Mouse (Mus musculus) adrenal gland, adult (tissue): ENCODE results near the gene Slc13a4.
A peak's percentile ranks its signal among the peaks of the same experiment; 100 is the strongest.

ENCODE experiments used
- DNase-seq, 2 experiments: peaks; one replicate each; pipeline ENCODE4 v3.0.0; 2022 to 2023; ENCODE audit warnings: low spot score in 1 of 2; ENCODE audit not compliant: inconsistent age in 2 of 2

Gene Slc13a4

DNA sequence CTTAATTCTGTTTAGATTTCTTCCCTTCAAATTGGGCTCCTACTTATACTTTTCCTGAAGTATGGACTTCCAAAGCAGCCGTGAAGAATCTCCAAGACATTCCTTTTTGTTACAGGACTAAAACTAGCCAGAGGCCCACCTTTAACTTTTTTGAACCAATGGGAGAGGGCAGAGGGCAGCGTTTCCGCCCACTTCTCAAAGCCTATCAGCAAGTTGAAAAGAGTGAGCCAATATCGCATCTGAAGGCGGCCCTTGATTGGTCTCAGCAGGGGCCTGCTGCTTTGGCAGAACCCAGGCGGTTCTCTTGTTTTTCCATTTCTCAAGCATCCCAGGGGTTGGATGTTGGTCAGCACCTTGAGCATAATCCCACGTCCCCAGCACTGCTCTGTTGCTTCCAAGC lies at the start of gene Slc13a4:
Slc13a4 (minus strand) TSS at position 95 of the 400 bp plus-strand sequence.
- DNase-seq, result no peak

DNA sequence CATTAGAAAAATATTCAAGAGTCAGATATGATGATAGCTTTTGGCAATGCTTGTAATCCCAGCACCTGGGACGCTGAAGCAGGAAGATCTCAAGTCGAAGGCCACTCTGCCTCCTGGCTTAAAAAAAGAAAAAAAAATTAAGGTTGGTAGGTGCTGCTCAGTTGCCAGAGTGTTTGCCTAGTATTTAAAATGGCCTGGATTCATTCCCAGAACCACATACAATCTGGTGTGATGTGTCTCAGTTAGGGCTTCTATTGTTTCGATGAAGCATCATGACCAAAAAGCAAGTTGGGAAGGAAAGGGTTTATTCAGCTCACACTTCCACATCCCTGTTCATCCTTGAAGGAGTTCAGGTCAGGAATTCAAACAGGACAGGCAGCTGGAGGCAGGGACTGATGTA lies 47.4 kb upstream of the Slc13a4 start:
- no peak for DNase-seq

DNA sequence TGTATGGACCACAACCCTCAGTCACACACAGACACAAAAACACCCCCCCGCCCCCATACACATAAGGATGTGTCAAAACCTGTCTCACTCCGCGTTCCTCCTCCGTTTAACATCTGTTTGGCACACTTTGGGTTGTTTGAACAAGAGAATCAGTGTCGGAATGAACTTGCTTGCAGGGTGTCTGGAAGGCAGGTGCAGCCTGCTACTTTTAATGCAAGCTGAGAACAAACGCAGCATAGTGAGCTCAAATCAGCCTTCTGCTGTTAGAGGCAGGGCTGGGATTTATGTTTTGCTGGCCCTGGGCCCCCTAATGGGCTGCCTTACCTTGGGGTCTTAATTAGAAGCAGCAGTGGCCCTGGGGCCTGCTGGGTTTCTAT lies 46.7 kb upstream of the Slc13a4 start:
- no peak for DNase-seq

DNA sequence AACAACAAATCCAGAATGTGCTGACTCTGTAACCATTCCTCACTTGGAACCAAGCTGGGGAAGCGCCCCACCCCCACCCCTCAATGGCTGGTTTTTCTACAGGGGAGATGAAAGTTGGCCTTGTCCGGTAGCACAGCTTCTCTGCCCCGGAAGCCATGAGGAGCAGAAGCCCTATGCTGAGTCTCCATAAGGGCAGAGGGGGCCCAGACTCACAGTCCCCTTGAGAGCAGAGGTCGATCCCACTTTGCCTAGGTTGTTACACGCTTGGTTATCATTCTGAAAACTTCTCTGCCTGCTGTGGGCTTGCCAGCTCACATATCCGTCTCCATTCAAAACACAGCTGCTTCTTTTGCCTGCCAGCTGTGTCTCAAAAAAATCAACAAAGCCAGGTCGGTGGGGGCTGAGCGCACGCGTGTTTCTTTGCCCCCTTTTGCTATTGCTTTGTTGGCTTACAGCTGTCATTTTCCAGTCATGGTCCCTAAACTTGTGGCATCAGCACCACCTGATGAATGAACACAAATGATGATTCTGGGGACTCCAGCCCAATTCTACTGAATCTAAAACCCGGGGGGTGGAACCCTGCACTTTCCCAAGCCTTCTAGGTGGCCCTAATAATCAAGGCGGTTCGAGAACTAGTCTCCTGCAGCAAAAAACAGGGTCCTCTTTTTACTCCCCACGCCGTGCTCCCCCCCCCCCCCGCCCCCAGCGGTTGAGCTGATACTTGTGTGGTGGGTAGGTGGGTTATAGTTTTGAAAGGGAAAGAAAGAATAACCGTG lies 46.1 kb upstream of the Slc13a4 start:
- no peak for DNase-seq

DNA sequence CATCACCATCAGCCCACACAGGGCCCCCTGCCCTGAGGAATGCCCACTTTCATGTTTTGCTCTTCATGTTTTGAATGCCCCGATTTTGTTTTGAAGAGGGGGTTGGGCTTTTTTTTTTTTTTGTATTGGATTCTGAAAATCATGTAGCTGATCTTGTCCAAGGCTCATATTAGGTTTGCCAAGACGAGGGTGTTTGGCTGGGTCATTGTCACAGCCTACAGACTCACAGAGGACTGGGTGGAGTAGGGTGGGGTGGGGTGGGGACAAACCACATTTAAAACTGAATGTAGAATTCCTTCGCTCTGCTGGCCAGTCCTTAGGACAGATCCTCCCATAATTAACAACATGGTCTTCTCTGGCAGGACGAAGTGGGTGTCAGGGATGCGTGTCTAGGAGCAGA lies 45.5 kb upstream of the Slc13a4 start:
- DNase-seq, result no peak

DNA sequence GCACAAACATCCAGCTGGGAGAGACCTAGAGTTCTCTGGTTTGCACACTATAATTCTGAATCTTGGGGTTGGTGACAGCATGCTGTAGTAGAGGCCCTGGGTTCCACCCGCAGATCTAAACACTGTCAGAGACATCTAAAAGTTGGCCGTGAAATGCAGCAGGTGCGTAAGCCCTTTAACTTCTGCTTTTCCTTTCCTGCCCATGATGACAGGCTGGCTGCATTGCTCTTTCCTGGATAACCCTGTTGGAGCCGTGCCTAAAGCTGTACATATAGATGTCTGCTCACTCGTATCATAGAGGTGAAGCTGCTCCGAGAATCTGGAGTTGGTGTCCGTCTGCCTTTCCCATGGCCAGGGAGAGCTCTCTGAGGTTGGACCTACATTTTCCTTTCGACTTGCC lies 44.9 kb upstream of the Slc13a4 start:
- no peak for DNase-seq

DNA sequence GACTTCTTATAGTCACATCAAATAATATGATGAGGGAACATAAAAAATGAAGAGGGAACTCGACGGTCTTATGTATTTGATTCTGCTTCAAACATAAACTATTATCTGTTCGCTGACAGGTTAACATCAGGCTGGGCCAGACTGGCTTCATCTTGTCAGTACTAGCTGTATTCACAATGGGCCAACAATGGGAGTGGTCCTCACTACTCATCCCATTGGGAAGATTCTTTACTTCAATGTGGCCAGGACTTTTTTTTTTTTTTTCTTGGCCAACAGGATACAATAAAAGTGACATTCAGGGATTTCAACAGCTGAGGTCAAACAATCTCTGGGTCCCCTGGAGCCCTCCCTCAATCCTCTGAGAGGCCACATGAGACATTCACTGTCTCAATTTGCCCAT lies 43.9 kb upstream of the Slc13a4 start:
- no peak for DNase-seq

DNA sequence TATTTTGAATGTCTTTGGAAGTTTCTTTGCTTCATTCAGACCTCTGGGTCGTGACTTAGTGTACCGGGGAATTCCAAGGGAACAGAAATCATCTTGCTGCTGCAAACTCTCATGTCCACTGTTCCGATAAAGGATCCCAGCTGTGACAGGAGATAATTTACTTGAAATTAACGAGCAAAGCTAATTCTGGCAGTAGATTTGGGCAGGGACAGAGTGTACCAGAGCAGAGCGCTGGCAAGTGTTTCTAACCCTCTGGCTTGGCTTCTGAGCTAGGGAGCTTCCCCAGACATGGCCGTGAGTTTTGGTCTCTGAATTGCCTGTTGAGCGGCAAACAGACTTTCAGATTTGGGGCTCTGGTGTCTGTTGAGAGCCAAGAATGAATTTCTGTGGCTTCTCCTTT lies 41.9 kb upstream of the Slc13a4 start:
- DNase-seq, result peak; percentile 38 to 52

DNA sequence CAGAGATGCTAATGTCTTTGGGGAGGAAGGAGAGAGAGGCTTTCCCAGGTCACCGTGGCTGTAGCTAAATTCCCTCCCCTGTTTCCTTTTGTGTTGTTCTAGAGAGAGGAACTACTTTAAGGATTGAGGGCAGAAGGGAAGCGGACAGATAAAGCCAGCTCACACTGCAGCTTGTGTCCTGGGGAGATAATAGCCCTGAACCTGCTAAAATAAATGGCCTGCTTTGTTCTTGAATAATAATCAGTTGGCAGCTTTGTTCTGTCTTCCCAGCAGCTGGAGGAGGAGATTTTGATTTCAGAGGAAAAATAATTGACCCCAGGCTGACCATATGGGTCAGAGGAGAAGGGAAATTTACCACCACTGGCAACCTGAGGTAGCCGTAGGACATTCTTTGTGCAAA lies 30.7 kb upstream of the Slc13a4 start:
- no peak for DNase-seq

DNA sequence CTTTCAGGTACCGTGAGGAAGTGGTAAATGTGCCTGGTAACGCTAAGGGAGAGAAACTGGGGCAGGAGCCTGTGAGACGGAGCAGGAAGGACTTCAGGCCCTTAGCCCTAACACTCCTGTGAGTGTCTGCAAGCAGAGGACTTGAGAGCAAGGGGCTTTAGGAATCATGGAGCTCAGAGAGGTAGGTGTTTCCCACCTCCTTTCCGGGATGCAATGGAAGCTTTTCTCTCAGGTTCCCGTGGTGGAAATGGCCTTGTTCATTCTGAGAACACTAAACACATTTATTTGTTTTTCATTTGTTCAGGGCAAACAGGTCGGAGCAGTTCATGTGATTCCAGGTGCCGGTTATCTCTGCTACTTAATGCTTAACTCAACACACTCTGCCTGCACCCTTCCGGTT lies 29.9 kb upstream of the Slc13a4 start:
- DNase-seq, result no peak

DNA sequence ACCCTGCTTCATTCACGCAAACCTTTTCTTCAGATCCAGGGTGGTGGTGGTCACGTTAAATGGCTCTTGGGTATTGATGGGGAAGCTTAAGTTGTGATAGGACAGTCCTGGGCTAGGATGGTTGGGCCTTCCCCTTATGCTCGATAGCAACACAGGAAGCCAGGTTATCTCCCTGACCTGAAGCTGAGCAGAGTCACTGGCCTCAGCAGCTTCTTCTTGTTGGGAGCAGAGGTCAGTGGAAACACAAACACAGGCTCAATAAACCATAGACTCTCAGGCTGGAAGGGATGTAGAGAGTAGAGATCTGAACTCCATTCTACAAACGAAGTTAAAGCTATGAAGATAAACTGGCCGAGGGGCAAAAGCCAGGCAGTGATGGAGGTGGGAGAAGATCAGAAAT lies 27.5 kb upstream of the Slc13a4 start:
- DNase-seq, result no peak

DNA sequence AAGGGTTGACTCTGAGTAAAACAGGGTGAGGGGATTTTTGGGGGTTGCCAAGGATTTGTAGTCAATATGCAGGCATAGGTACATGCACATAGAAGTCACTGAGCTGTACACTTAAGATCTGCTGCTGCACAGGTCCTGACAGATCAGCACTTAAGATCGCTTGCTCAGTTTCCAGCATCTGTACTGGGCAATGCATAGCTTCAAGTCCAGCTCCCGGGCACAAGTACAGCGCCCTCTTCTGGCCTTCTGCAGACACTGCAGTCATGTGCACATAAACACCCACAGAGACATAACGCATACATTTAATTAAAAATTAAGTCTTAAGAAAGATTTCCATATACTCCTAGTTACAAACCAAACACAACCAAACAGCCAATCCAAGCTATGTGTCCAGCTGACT lies 26.3 kb upstream of the Slc13a4 start:
- DNase-seq, result no peak

DNA sequence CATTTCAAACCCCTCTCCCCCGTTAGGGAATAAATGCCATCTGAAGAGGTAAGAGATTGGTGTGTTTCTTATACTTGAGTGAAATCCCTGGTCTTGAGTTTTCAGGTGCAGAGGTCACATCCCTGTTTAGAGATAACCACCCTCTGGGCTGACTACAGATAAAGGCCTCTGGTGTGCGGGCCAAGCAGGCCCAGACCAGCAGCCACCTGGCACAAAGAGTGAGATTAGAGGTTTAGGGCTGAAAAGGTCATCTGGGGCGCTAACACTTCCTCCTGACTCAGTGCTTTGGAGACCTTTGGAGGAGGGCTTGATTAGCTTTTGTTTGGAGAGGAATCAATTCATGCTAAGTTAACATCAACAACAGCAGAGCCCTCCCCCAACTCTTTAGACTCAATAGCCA lies 25.7 kb upstream of the Slc13a4 start:
- no peak for DNase-seq

DNA sequence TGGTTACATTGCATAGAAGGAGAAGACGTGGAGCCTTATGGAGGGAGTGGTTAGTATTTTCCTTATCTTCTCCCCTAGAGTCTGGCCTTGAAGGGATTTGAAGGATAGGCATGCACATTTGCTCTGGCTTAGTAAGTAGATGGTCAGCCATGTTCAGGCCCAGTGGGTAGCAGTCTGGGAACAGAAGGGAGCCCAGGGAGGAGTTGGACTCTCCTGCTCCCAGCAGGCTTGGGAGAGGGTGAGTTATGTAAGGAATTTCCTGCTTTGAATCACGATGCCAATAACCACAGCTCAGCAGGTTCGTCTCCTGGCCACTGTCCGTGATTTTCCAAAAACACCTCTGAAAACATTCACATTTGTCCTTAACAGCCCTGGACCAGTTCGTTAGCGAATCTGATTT lies 22.9 kb upstream of the Slc13a4 start:
- no peak for DNase-seq

DNA sequence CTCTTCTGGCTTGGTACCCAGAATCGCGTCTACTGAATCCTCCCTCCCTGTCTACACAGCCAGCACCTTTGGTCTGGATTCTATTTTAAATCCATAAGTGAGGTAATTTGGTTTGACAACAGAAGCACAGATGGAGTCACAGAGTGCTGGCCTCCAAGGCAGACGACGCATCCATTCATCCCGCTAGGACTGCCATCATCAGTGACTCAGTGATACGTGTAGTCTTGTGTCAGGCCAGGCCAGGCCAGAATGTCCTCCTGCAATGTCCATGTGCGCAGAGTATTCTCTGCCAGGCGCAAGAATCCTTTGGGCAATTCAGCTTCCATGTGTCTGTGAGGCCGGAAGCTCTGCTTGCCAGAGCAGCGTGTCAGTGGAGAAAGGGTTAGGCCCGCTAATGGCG lies 22.0 kb upstream of the Slc13a4 start:
- DNase-seq, result no peak

DNA sequence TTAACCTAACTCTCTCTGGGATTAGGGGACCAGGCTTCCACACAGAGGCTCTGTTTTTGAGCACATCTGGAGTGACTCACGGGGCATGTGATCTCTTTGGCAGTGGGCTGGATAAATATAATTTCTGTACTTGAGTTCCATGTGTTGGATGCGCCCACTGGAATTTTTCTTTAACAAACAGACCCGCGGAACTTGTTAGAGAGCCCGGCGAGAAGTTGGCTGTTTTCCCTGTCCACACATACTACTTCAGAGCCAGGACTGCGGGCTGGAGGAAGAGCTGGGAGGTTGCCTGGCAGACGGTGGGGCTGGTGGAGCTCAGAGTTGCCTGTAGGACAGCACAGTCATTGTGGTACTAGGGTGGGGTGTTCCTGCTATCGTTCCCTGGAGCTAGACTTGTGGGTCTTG lies 18.2 kb upstream of the Slc13a4 start, which contains the start of gene Fam180a:
Fam180a (minus strand) TSS at position 31 of the 405 bp plus-strand sequence.
- DNase-seq, result peak in 1 of 2 experiments; percentile 13

DNA sequence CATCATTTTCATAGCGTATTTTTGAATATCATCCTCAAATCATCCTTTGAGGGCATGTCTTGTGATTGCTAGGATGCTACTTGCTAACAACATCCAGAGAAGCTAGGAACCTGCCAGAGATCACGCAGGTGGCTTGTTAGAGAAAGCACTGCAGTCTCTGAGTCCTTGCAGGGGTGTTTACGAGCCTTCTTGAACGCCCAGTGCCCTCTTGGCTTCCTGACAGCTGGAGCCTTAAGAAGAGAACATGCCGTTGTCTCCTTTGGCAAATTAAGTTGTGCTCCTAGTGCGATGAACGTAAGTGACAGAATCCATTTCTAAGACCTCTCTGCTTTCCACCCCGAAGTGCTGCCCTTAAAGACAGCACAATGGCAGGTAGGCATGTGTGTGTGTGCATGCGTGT lies 16.4 kb upstream of the Slc13a4 start:
- no peak for DNase-seq

DNA sequence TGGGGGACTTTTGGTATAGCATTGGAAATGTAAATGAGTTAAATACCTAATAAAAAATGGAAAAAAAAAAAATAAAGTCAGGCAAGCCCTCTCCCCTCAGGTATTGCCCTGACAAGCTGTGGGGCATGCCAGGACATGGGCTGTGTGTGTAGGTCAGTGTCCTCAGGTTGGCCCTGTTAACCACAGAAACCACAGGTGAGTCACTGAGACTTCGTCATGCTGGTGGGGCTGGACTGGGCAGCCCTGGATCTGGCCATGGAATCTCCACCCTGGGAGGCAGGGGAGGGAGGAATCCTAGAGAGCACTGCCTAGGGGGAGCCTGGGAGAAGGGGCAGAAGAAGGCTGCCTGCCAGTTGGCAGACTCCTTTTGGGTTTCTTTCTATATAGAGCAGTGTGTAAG lies 15.1 kb upstream of the Slc13a4 start:
- no peak for DNase-seq

DNA sequence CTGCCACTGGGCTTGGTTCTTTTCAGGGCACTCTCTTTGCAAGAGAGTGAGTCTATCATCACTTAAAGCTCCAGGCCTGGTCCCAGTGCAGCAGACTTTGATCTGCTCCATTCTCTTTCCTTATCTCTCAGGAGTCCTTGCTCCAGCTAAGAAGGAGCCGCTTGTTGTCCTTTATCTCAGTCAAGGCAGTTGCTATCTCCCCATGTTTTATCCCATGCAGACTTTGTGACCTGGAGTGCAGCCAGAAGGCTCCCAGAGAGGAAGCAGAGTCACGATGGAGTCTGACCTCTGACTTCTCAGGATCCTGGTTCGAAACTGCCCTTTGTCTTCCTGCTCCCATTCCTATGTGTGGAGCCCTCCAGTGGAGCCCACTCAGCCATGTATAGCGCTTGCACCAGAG lies 13.2 kb upstream of the Slc13a4 start:
- peak; percentile 27 to 47 for DNase-seq

DNA sequence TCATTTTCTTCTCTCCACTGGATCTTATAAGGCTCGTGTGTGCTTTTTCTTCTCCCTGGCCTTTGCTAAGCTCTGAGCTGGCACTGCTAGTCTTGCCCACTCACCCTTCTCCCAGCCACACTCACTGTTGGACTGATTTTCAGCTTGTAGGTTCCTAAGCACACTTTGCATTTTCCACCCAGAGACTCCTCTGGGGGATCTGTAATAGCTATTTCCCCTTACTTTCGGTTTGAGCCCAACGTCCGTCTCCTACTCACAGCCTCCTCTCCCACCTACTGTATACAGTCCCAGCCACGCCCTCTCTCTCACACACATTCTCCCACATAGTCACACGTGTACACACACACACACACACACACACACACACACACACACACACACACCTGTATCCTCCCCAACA lies 11.9 kb upstream of the Slc13a4 start:
- DNase-seq, result no peak

DNA sequence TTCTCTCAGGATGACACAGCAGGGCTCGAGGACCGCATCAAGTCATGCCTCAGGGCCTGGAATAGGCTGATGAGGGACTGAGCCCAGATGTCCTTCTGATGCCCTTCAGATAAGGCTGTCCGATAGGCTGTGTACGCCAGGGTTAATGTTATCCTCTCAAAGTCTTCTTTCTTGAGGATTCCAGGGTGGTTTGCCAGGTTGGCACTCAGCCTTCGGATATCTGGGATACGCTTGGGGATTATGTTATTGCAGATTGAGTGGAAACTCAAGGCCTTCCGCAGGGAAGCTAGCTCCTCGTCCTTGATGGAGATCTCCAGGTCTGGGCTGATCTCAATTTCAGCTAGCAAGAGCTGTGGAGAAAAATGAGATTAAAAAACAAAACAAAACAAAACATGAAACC lies 5.6 kb upstream of the Slc13a4 start:
- DNase-seq, result no peak

DNA sequence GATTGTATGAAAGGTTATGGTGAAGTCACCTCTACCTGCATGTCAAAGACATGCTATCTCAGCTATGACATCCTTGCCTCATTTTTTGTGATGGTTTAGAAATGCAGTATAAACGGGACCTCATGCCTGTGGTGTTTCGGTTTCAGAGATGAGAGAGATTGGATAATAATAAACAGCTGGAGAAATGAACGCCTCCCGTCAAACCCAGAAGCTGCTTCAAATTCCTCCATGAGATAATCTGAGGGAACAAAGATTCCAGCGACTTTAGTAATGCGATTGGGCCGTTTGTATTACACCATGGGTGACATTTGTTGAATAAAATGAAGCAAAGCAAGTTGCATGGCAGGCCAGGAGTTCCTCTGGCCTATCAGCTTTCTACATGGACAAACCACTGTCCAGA lies 1.5 kb upstream of the Slc13a4 start:
- no peak for DNase-seq

DNA sequence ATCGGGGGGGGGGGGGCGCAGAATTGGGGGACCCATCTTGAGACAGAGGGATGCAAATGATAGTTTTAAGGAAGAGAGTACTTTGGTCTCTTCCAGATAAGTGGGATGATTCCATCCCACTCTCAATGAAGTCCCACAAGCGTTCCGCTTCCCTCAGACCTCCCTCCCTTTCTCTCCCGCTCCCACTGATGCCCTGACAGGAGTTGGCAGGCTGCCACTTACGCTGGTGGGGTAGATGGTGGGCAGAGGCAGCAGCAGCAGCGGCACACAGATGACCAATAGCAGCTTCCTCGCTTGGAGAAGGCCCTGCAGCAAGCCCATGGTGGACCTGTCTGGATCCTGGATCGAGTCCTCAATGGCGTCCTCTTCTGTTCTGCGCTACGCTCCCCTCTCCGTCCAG lies 795 bp downstream of the Slc13a4 start:
- DNase-seq, result no peak
